Mouse (Mus musculus) right cerebral cortex, adult 18-20 months (tissue): ENCODE results near the gene Exosc9.

Source experiments
- DNase-seq: peaks from one replicate; pipeline ENCODE4 v3.0.0; 2022; ENCODE audit warnings: mixed read lengths

Gene Exosc9

GRCm38 (mm10) chr3:36552406-36553047 is at the start of gene Exosc9:
TSS of gene Exosc9 (plus strand) at chr3:36552606.
- DNase-seq: peak; percentile 96

- no peak for DNase-seq
Observed at GRCm38 (mm10) chr3:36505306-36505705, 47.1 kb upstream of the Exosc9 start.

GRCm38 (mm10) chr3:36505809-36506735 is 46.3 kb upstream of the Exosc9 start:
- DNase-seq: no peak

- DNase-seq: no peak
Observed at GRCm38 (mm10) chr3:36511491-36511890, 40.9 kb upstream of the Exosc9 start.

- DNase-seq: peak; percentile 82
Observed at GRCm38 (mm10) chr3:36516196-36516595, 36.2 kb upstream of the Exosc9 start.

- DNase-seq: peak; percentile 72
Observed at GRCm38 (mm10) chr3:36521073-36522060, 31.0 kb upstream of the Exosc9 start, which contains the start of gene Gm11549. TSS of gene Gm11549 (minus strand) at chr3:36521813.

GRCm38 (mm10) chr3:36522137-36522536 is 30.3 kb upstream of the Exosc9 start:
- no peak for DNase-seq

GRCm38 (mm10) chr3:36524466-36524865 is 27.9 kb upstream of the Exosc9 start:
- peak; percentile 15 for DNase-seq

GRCm38 (mm10) chr3:36530345-36530744 is 22.1 kb upstream of the Exosc9 start:
- peak; percentile 90 for DNase-seq

- DNase-seq: peak; percentile 33
Observed at GRCm38 (mm10) chr3:36530781-36531180, 21.6 kb upstream of the Exosc9 start.

GRCm38 (mm10) chr3:36531242-36531641 is 21.2 kb upstream of the Exosc9 start:
- DNase-seq: peak; percentile 59

- DNase-seq: no peak
Observed at GRCm38 (mm10) chr3:36531979-36532542, 20.3 kb upstream of the Exosc9 start.

GRCm38 (mm10) chr3:36532738-36533137 is 19.7 kb upstream of the Exosc9 start:
- DNase-seq: no peak

GRCm38 (mm10) chr3:36533201-36533672 is 19.2 kb upstream of the Exosc9 start:
- DNase-seq: no peak

- DNase-seq: no peak
Observed at GRCm38 (mm10) chr3:36536041-36536440, 16.4 kb upstream of the Exosc9 start.

GRCm38 (mm10) chr3:36537701-36538470 is 14.5 kb upstream of the Exosc9 start:
- DNase-seq: peak; percentile 61

- peak; percentile 65 for DNase-seq
Observed at GRCm38 (mm10) chr3:36540756-36541155, 11.7 kb upstream of the Exosc9 start.

- no peak for DNase-seq
Observed at GRCm38 (mm10) chr3:36541399-36541798, 11.0 kb upstream of the Exosc9 start.

- DNase-seq: no peak
Observed at GRCm38 (mm10) chr3:36544961-36545360, 7.4 kb upstream of the Exosc9 start.

GRCm38 (mm10) chr3:36551343-36551742 is 1.1 kb upstream of the Exosc9 start:
- DNase-seq: peak; percentile 20

- peak; percentile 44 for DNase-seq
Observed at GRCm38 (mm10) chr3:36551851-36552384, 488 bp upstream of the Exosc9 start.
